Mouse (Mus musculus): ENCODE measurements around the gene Raet1e. TPM values are rescaled to one million over a fixed set of nuclear protein-coding genes. Genes with fewer than 3 reads are reported as not detected.
"Not testable (repeated sequence)": the region's sequence is repeated elsewhere in the genome, so short reads cannot be mapped to it uniquely, and the experiment has no call there.

Gene Raet1e
- polyA plus RNA-seq, 1 experiment from 2014 or later = 6.8 TPM

- Histone ChIP-seq H3K9ac (ENCODE audit: low read depth, low read length) (no peak overlapping the region), H3K27me3 (ENCODE audit: insufficient read depth, low read length) (peaks cover 32% of the 10 kb centered on the region), H3K27ac (no peak overlapping the region), H3K4me2 (ENCODE audit: low read length) (no peak overlapping the region), H3K36me3 (ENCODE audit: insufficient read depth, low read length) (no peaks in the 10 kb centered on the region), H3K9me3 (replicated peaks; ENCODE audit: low read length) (no peaks in the 10 kb centered on the region), H3K4me3 (replicated peaks; ENCODE audit: low read depth, low read length) (no peak overlapping the region), H3K4me1 (replicated peaks; ENCODE audit: insufficient read depth, low read length) (peaks cover 6% of the 10 kb centered on the region; the same call in 1 of the 2 replicates)
- ATAC-seq (replicated peaks; ENCODE audit: low FRiP score, low read depth) (no peak), DNase-seq (ENCODE audit: low spot score) (peak; percentile 4)
- TF ChIP-seq CTCF (IDR thresholded peaks at IDR 0.05; ENCODE audit: low read depth) = no peak
- WGBS = 21% methylated on average over 3 of the region's 3 CpGs
Observed at GRCm38 (mm10) chr10:22154871-22155799, 3.2 kb upstream of the Raet1e start.

DNA sequence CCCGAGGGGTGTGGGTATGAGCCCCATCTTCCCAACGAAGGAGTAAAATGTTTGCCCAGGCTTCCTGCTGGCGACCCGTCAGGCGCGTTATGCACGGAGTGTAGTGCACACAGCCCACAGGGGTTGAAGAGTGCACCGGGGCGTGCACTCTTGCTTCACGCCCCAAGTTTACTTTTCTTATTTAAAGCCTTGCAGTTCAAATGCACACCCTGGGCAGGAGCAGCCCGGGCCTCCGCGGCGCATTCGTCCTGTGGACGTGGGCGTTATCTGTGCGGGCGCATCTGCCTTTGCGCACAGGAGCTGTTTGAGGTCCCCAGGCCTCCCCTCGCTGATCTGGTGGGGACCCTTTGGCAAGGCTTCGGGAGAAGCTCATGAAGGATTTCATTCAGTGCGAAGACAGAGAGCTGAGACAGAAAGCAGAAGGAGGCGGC, 777 bp downstream of the Raet1e start:
- no peak for ATAC-seq (replicated peaks; ENCODE audit: low FRiP score, low read depth)
- no peak overlapping the region for H3K9ac ChIP-seq (ENCODE audit: low read depth, low read length)
- peak overlapping the region; percentile 60 for H3K4me2 ChIP-seq (ENCODE audit: low read length)

DNA sequence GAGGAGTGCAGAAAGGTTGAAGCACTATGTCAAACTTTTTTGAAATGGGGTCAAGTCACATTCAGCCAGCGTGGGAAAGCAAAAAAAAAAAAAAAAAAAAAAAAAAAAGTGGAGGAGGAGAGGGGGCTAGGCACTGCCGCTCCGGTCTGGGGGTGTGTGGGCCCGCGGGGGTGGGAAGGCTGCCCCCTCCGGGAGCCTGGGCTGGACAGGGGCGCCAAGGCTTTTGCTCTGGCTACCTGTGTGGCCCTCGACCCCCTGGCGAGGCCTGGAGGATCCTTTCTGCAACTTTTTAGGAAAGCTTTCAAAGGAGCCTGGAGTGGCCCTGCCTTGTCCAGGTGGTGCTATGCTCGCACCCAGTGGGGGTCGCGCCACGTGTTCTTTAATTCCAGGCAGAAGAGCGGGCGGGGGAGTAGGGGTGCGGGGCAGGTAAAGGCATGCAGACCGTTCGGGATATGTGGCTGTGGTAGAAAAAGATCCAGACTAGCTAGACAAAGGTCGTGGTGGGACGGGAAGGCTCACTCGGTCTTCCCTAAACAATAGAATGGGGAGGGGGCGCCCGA, 1.3 kb downstream of the Raet1e start:
- no peak for DNase-seq (ENCODE audit: low spot score)
- TF ChIP-seq CTCF (IDR thresholded peaks at IDR 0.05; ENCODE audit: low read depth) = no peak
- no peak overlapping the region; the same call in 1 of the 2 replicates for H3K4me2 ChIP-seq (ENCODE audit: low read length)

More for the DNA sequence above, 777 bp downstream of the Raet1e start:
- H3K4me1 ChIP-seq (replicated peaks; ENCODE audit: insufficient read depth, low read length) = no peaks in the 10 kb centered on the region
- peaks cover 29% of the 10 kb centered on the region for H3K27me3 ChIP-seq (ENCODE audit: insufficient read depth, low read length)
- no peaks in the 10 kb centered on the region for H3K36me3 ChIP-seq (ENCODE audit: insufficient read depth, low read length)
- DNase-seq (ENCODE audit: low spot score) = no peak
- H3K4me3 ChIP-seq (replicated peaks; ENCODE audit: low read depth, low read length) = peak overlapping the region; percentile 35
- no peaks in the 10 kb centered on the region for H3K9me3 ChIP-seq (replicated peaks; ENCODE audit: low read length)
- WGBS = under 1% methylated on average over 24 of the region's 24 CpGs
- H3K27ac ChIP-seq = no peak overlapping the region
- TF ChIP-seq CTCF (IDR thresholded peaks at IDR 0.05; ENCODE audit: low read depth) = no peak

GRCm38 (mm10) chr10:22163279-22163678, 4.9 kb downstream of the Raet1e start:
- 7% methylated on average over 9 of the region's 9 CpGs for WGBS
- H3K9me3 ChIP-seq (replicated peaks; ENCODE audit: low read length); H3K9ac ChIP-seq (ENCODE audit: low read depth, low read length); H3K36me3 ChIP-seq (ENCODE audit: insufficient read depth, low read length); H3K27ac ChIP-seq; H3K27me3 ChIP-seq (ENCODE audit: insufficient read depth, low read length); ATAC-seq (replicated peaks; ENCODE audit: low FRiP score, low read depth); H3K4me1 ChIP-seq (replicated peaks; ENCODE audit: insufficient read depth, low read length); DNase-seq (ENCODE audit: low spot score); H3K4me3 ChIP-seq (replicated peaks; ENCODE audit: low read depth, low read length): not testable (repeated sequence)
- H3K4me2 ChIP-seq (ENCODE audit: low read length) = peak overlapping the region; percentile 28; the same call in 1 of the 2 replicates

More for the DNA sequence above, 1.3 kb downstream of the Raet1e start:
- no peak for ATAC-seq (replicated peaks; ENCODE audit: low FRiP score, low read depth)
- H3K4me1 ChIP-seq (replicated peaks; ENCODE audit: insufficient read depth, low read length) = no peaks in the 10 kb centered on the region
- no peak overlapping the region for H3K4me3 ChIP-seq (replicated peaks; ENCODE audit: low read depth, low read length)
- no peaks in the 10 kb centered on the region for H3K36me3 ChIP-seq (ENCODE audit: insufficient read depth, low read length)
- peaks cover 29% of the 10 kb centered on the region for H3K27me3 ChIP-seq (ENCODE audit: insufficient read depth, low read length)
- WGBS = 4% methylated on average over 23 of the region's 23 CpGs
- H3K27ac ChIP-seq = no peak overlapping the region
- no peak overlapping the region for H3K9ac ChIP-seq (ENCODE audit: low read depth, low read length)
- H3K9me3 ChIP-seq (replicated peaks; ENCODE audit: low read length) = no peaks in the 10 kb centered on the region

GRCm38 (mm10) chr10:22163705-22164583, 5.6 kb downstream of the Raet1e start:
- not testable (repeated sequence) for H3K4me3 ChIP-seq (replicated peaks; ENCODE audit: low read depth, low read length); H3K27me3 ChIP-seq (ENCODE audit: insufficient read depth, low read length); H3K9ac ChIP-seq (ENCODE audit: low read depth, low read length); ATAC-seq (replicated peaks; ENCODE audit: low FRiP score, low read depth); H3K36me3 ChIP-seq (ENCODE audit: insufficient read depth, low read length); H3K4me1 ChIP-seq (replicated peaks; ENCODE audit: insufficient read depth, low read length); DNase-seq (ENCODE audit: low spot score); H3K27ac ChIP-seq; H3K9me3 ChIP-seq (replicated peaks; ENCODE audit: low read length)
- peak; percentile 72 for TF ChIP-seq CTCF (IDR thresholded peaks at IDR 0.05; ENCODE audit: low read depth)
- peak overlapping the region; percentile 28; the same call in 1 of the 2 replicates for H3K4me2 ChIP-seq (ENCODE audit: low read length)
- WGBS = 37% methylated on average over 12 of the region's 16 CpGs

DNA sequence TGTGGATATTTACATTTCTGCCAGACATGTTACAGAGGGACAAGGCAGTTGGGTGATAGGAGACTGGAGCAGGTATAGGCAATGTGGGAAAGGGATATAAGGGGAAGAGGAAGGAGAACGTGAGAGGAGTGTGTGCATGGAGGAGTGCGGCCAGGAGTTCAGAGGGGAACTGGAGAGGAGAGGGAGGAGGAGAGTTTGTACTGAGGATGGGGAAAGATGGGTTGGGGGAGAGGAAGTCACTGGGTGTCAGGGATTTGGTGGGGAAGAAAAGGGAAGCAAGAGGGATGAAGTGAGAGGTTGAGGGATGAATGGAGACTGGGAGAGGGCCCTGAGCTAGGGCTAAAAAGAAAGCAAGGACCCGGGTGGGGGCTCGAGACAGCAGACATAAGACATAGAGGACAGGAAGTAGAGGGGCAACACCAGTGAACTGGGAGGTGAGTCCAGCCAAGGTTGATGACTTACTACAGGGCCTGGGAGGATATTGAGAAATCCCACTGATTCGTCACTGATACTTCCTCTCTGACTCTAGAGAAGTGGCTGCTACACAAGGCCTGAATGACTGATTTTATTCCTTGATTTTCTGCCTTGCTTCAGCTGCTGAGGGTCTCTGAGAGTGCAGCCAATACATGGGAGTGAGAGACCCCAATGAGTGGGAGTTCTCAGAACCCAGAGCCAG, 7.1 kb downstream of the Raet1e start:
- H3K27me3 ChIP-seq (ENCODE audit: insufficient read depth, low read length); H3K27ac ChIP-seq; H3K4me2 ChIP-seq (ENCODE audit: low read length); H3K9me3 ChIP-seq (replicated peaks; ENCODE audit: low read length); DNase-seq (ENCODE audit: low spot score); H3K4me1 ChIP-seq (replicated peaks; ENCODE audit: insufficient read depth, low read length); H3K9ac ChIP-seq (ENCODE audit: low read depth, low read length); H3K4me3 ChIP-seq (replicated peaks; ENCODE audit: low read depth, low read length); ATAC-seq (replicated peaks; ENCODE audit: low FRiP score, low read depth); H3K36me3 ChIP-seq (ENCODE audit: insufficient read depth, low read length): not testable (repeated sequence)
- 47% methylated on average over 5 of the region's 5 CpGs for WGBS

GRCm38 (mm10) chr10:22166025-22166424, 7.7 kb downstream of the Raet1e start:
- not testable (repeated sequence) for ATAC-seq (replicated peaks; ENCODE audit: low FRiP score, low read depth); H3K9me3 ChIP-seq (replicated peaks; ENCODE audit: low read length)

DNA sequence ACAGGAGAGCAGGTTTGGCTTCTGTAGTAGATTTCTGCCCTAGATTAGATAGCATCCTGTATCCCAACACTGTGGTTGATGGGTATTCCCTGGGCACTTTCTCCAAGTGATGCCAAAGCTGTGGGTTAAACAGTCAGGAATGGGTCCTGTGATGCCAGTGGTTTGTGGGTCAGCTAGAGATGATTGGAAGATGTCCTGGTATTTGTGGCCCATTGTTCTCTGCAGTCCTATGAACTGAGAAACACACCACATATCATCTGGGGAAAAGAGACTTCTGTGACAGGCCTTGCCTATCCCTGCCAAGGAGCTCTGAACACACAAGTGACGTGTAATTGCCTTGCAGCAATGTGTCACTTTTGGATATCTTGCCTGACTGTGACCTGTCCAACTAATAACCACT, 8.7 kb downstream of the Raet1e start:
- H3K27ac ChIP-seq; H3K36me3 ChIP-seq (ENCODE audit: insufficient read depth, low read length); H3K4me2 ChIP-seq (ENCODE audit: low read length); H3K4me1 ChIP-seq (replicated peaks; ENCODE audit: insufficient read depth, low read length); H3K9ac ChIP-seq (ENCODE audit: low read depth, low read length); H3K4me3 ChIP-seq (replicated peaks; ENCODE audit: low read depth, low read length); DNase-seq (ENCODE audit: low spot score); ATAC-seq (replicated peaks; ENCODE audit: low FRiP score, low read depth); H3K9me3 ChIP-seq (replicated peaks; ENCODE audit: low read length); H3K27me3 ChIP-seq (ENCODE audit: insufficient read depth, low read length): not testable (repeated sequence)
- 91% methylated on average over 1 of the region's 1 CpGs for WGBS

More at GRCm38 (mm10) chr10:22166025-22166424, 7.7 kb downstream of the Raet1e start:
- H3K4me3 ChIP-seq (replicated peaks; ENCODE audit: low read depth, low read length); H3K4me1 ChIP-seq (replicated peaks; ENCODE audit: insufficient read depth, low read length); H3K36me3 ChIP-seq (ENCODE audit: insufficient read depth, low read length); DNase-seq (ENCODE audit: low spot score); H3K4me2 ChIP-seq (ENCODE audit: low read length); H3K27ac ChIP-seq; H3K9ac ChIP-seq (ENCODE audit: low read depth, low read length); H3K27me3 ChIP-seq (ENCODE audit: insufficient read depth, low read length): not testable (repeated sequence)
- WGBS = 59% methylated on average over 2 of the region's 2 CpGs
